Mouse (Mus musculus) megakaryocyte, embryonic 14.5 days (primary cell): ENCODE results near the gene Dnm3.

Experiments used
- FLI1 ChIP-seq: IDR thresholded peaks from 2 replicates; pipeline ENCODE4 v1.6.1; 2012; ENCODE audit warnings: low read length, inconsistent platforms, mixed read lengths
- GATA1 ChIP-seq: IDR thresholded peaks from 3 replicates; pipeline ENCODE4 v1.6.1; 2012; ENCODE audit warnings: mixed read lengths, low read length, inconsistent platforms, borderline replicate concordance

DNA sequence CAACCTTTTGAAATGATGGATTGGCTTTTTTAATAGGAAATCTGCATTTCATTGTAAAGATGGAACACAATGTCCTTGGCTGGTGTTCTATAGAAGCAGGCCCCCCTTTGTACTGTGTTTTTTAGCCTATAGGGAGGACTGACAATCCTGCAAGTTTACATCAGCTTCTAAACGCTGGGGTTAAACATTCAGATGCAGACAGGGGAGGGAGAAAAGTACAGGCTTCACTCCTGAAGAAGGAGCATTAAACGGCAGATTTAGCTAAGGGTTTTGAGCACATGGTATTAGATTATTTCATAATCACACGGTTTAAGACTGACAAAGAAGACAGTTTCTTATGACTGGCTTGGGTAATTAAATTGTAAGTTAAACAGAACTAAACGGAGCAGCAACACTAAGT, 341.5 kb downstream of the Dnm3 start:
- TF ChIP-seq GATA1 (no peak), FLI1 (no peak)
